Mouse (Mus musculus) kidney, postnatal 4 days (tissue): ENCODE results near the gene Ccdc97.
A peak's percentile ranks its signal among the peaks of the same experiment; 100 is the strongest.

Source experiments
- DNase-seq, 2 experiments: peaks; one replicate each; pipeline ENCODE4 v3.0.0; 2021; ENCODE audit warnings: mixed read lengths in 2 of 2

Gene Ccdc97

GRCm38 (mm10) chr7:25687811-25688401 lies 31.0 kb downstream of the Ccdc97 start:
- DNase-seq: peak; percentile 73 to 77

GRCm38 (mm10) chr7:25686680-25687531 lies 32.0 kb downstream of the Ccdc97 start, which contains the start of gene Tgfb1:
TSS of gene Tgfb1 (plus strand) at chr7:25687002.
- peak; percentile 83 to 88 for DNase-seq

GRCm38 (mm10) chr7:25685926-25686470 lies 32.9 kb downstream of the Ccdc97 start:
- no peak for DNase-seq

GRCm38 (mm10) chr7:25684659-25685058 lies 34.2 kb downstream of the Ccdc97 start:
- DNase-seq: no peak

- peak; percentile 29 to 49 for DNase-seq
Observed at GRCm38 (mm10) chr7:25683474-25684180, 35.3 kb downstream of the Ccdc97 start.

- no peak for DNase-seq
Observed at GRCm38 (mm10) chr7:25681341-25682231, 37.3 kb downstream of the Ccdc97 start.

- peak; percentile 98 for DNase-seq
Observed at GRCm38 (mm10) chr7:25680514-25681258, 38.2 kb downstream of the Ccdc97 start, which contains the start of gene B9d2. TSS of gene B9d2 (plus strand) at chr7:25680780.

- DNase-seq: peak; percentile 26 to 44
Observed at GRCm38 (mm10) chr7:25679971-25680370, 38.9 kb downstream of the Ccdc97 start.

GRCm38 (mm10) chr7:25677013-25677412 lies 41.9 kb downstream of the Ccdc97 start:
- DNase-seq: no peak

GRCm38 (mm10) chr7:25676085-25676781 lies 42.7 kb downstream of the Ccdc97 start:
- peak; percentile 38 to 57 for DNase-seq

- DNase-seq: no peak
Observed at GRCm38 (mm10) chr7:25675405-25675804, 43.5 kb downstream of the Ccdc97 start.

- no peak for DNase-seq
Observed at GRCm38 (mm10) chr7:25674719-25675300, 44.1 kb downstream of the Ccdc97 start, which contains the start of gene Tmem91. TSS of gene Tmem91 (minus strand) at chr7:25675166.

GRCm38 (mm10) chr7:25674297-25674696 lies 44.6 kb downstream of the Ccdc97 start:
- DNase-seq: no peak

- DNase-seq: no peak
Observed at GRCm38 (mm10) chr7:25672442-25672841, 46.4 kb downstream of the Ccdc97 start.

- DNase-seq: no peak
Observed at GRCm38 (mm10) chr7:25671686-25672085, 47.2 kb downstream of the Ccdc97 start.

- no peak for DNase-seq
Observed at GRCm38 (mm10) chr7:25670096-25670495, 48.8 kb downstream of the Ccdc97 start.

- DNase-seq: no peak
Observed at GRCm38 (mm10) chr7:25669631-25670030, 49.3 kb downstream of the Ccdc97 start.

- DNase-seq: no peak
Observed at GRCm38 (mm10) chr7:25669158-25669557, 49.7 kb downstream of the Ccdc97 start.

GRCm38 (mm10) chr7:25666381-25666780 lies 52.5 kb downstream of the Ccdc97 start:
- DNase-seq: no peak
